Mouse (Mus musculus): Measurements from ENCODE around the gene Rxrg. TPM values are rescaled to one million over a fixed set of nuclear protein-coding genes. Genes with fewer than 3 reads are reported as not detected.

Gene Rxrg
- polyA plus RNA-seq (2012; ENCODE audit: insufficient read depth, insufficient read length, missing spikeins): 26.0 and 34.8 TPM in 2 replicates

DNA sequence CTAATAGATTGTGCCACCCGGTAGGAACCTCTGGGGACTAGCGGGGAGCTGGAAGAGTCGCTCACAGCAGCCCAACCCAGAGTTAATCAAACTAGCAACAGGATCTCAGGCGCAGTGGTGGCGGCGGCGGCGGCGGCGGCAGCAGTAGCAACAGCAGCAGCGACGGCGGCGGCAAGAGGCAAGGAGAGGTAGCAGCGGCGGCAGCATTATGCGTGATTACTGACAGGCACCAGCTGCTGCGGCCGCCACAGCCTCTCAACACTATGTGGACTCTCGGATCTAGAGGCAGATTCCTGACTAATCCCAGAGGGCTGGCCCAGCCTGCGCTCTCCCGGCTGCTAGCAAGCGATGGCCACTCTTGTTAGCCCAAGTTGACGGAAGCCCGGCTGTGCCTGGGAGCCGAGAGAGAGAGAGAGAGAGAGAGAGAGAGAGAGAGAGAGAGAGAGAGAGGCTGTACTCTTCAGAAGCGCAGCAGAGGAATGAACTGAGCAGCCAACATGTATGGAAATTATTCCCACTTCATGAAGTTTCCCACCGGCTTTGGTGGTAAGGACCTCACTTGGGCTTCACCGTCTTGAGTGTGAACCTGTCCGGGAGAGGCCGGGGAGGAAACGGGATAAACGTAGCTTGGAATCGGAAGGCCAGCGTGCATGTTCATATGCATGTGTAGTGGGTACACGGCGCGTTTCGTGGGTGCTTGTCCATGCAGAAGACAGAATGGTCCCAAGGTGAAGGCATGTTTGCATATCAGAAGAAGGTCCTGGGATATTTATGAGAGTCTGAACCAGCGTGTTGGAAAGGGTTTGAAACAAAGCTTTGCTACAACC, at the start of gene Rxrg:
TSS of gene Rxrg (plus strand) at position 130 of the 827 bp plus-strand sequence.
- H3K27ac ChIP-seq (replicated peaks; ENCODE audit: low read depth, low read length): no peak within 1 kb of the TSS
- H3K4me3 ChIP-seq (ENCODE audit: insufficient read depth, low read depth, low read length): peak within 1 kb of the TSS; percentile 48
- H3K4me1 ChIP-seq (ENCODE audit: control insufficient read depth, insufficient read depth, insufficient read length, low read length): no peaks in the 10 kb centered on the region

- H3K27ac ChIP-seq (replicated peaks; ENCODE audit: low read depth, low read length): no peak overlapping the region
- no peaks in the 10 kb centered on the region for H3K4me1 ChIP-seq (ENCODE audit: control insufficient read depth, insufficient read depth, insufficient read length, low read length)
- no peak overlapping the region for H3K4me3 ChIP-seq (ENCODE audit: insufficient read depth, low read depth, low read length)
These were observed 48.9 kb upstream of the Rxrg start for GRCm38 (mm10) chr1:167549324-167549723.

GRCm38 (mm10) chr1:167551601-167552000, 46.6 kb upstream of the Rxrg start:
- Histone ChIP-seq H3K4me1 (ENCODE audit: control insufficient read depth, insufficient read depth, insufficient read length, low read length) (no peaks in the 10 kb centered on the region), H3K4me3 (ENCODE audit: insufficient read depth, low read depth, low read length) (no peak overlapping the region), H3K27ac (replicated peaks; ENCODE audit: low read depth, low read length) (no peak overlapping the region)

- no peak overlapping the region for H3K27ac ChIP-seq (replicated peaks; ENCODE audit: low read depth, low read length)
- H3K4me3 ChIP-seq (ENCODE audit: insufficient read depth, low read depth, low read length): no peak overlapping the region
- no peaks in the 10 kb centered on the region for H3K4me1 ChIP-seq (ENCODE audit: control insufficient read depth, insufficient read depth, insufficient read length, low read length)
These were observed 44.1 kb upstream of the Rxrg start for GRCm38 (mm10) chr1:167553959-167554526.

DNA sequence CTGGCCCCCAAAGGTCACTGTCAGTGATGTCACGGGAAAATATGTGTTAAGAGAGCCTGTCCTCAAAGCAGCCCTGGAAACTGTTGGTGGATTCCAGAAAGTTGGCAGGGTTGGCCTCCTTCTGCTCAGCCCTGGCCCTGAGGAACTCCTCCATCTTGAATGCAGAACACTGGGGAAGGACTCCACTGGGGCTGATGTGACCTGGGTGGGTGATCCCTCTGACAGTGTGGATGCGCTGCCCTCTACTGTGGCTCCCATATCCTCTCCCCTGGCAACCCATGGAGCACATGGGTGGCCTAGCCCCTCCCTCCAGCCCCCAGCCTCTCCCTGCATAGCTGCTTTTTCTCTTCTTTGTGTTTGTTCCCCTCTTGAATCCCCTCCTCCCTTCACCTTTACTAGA, 31.6 kb upstream of the Rxrg start:
- no peak overlapping the region for H3K27ac ChIP-seq (replicated peaks; ENCODE audit: low read depth, low read length)
- H3K4me1 ChIP-seq (ENCODE audit: control insufficient read depth, insufficient read depth, insufficient read length, low read length): no peaks in the 10 kb centered on the region
- H3K4me3 ChIP-seq (ENCODE audit: insufficient read depth, low read depth, low read length): no peak overlapping the region

- Histone ChIP-seq H3K4me1 (ENCODE audit: control insufficient read depth, insufficient read depth, insufficient read length, low read length) (no peaks in the 10 kb centered on the region), H3K4me3 (ENCODE audit: insufficient read depth, low read depth, low read length) (no peak overlapping the region), H3K27ac (replicated peaks; ENCODE audit: low read depth, low read length) (no peak overlapping the region)
These were observed 19.1 kb upstream of the Rxrg start for GRCm38 (mm10) chr1:167579131-167579530.

- Histone ChIP-seq H3K4me1 (ENCODE audit: control insufficient read depth, insufficient read depth, insufficient read length, low read length) (no peaks in the 10 kb centered on the region), H3K27ac (replicated peaks; ENCODE audit: low read depth, low read length) (no peak overlapping the region), H3K4me3 (ENCODE audit: insufficient read depth, low read depth, low read length) (no peak overlapping the region)
These were observed 15.0 kb upstream of the Rxrg start for GRCm38 (mm10) chr1:167583195-167583594.

DNA sequence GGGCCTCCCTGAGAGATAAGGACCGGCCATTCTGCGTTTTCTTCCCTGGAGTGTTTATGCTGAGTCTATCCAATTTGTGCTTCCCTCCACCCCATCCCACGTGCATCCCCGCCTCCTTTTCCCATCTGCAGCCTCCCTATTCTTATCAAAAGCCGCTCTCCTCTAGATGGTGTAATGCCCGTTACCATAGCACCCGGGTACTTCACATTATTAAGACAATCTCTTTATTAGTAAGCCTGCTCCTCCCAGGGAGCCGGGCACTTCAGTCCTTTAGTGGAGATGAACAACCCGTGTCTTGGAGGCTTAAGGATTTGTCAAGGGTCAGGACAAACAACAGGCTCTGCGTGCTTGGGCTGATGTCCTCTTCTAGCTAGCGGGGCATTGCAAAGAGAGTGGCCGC, 14.3 kb upstream of the Rxrg start:
- H3K4me3 ChIP-seq (ENCODE audit: insufficient read depth, low read depth, low read length): no peak overlapping the region
- no peak overlapping the region for H3K27ac ChIP-seq (replicated peaks; ENCODE audit: low read depth, low read length)
- H3K4me1 ChIP-seq (ENCODE audit: control insufficient read depth, insufficient read depth, insufficient read length, low read length): no peaks in the 10 kb centered on the region

DNA sequence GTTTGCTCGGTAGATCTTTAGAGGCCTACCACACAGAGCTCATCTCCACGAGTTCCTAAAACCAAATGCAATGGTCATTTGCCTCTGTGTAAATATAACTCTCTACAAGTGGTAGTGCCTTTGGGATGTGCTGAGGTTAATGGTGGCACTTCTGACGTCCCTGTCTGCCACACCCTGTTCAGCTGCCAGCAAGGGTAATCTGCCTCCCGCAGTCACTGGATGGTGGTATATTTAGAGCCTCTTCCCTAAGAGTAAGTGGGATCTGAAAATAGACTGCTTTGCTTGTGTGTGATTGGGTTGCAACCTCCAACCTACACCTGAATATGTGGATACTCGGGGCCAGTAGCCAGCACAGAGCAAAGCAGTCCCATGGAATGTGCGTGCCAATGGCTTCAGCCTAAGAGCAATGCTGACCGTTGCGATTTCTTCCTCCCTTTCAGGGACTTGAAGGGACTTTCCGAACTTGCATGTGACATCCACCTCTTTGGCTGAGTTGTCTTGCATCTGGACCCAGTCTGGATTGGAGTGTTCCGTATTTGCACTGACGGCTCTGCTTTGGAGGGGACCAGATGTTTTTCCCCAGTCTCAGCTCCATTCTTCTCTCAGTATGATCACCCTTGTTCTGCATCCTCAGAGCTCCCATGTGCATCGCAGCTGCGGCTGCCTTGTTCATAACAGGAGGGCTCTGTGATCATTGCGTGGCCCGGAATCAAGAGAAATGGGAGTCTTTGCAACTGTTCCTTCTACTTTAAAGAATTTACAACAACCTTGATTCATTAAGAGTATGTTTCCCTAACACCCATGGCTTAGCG, 9.2 kb upstream of the Rxrg start:
- Histone ChIP-seq H3K27ac (replicated peaks; ENCODE audit: low read depth, low read length) (no peak overlapping the region), H3K4me3 (ENCODE audit: insufficient read depth, low read depth, low read length) (no peak overlapping the region), H3K4me1 (ENCODE audit: control insufficient read depth, insufficient read depth, insufficient read length, low read length) (no peaks in the 10 kb centered on the region)

DNA sequence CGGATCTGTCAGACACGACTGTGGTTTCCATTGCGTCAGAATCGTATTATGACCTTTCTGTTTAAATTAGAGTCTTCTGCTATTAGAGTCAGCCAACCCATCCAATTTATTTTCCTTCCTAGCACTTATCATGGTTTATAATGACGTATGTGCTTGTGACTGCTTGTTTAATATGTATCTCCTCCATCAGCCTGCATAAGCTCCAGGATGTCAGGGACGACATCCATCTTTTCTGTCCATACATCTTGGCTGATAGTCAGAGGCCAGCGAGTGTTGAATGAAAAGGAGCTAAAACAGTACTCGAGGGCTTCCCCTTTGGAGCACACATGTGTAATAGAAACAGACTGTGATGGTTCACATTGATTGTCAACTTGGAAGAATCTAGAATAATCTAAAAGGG, 6.0 kb upstream of the Rxrg start:
- Histone ChIP-seq H3K4me1 (ENCODE audit: control insufficient read depth, insufficient read depth, insufficient read length, low read length) (no peaks in the 10 kb centered on the region), H3K4me3 (ENCODE audit: insufficient read depth, low read depth, low read length) (no peak overlapping the region), H3K27ac (replicated peaks; ENCODE audit: low read depth, low read length) (no peak overlapping the region)

- H3K4me3 ChIP-seq (ENCODE audit: insufficient read depth, low read depth, low read length): no peak overlapping the region
These were observed 1.1 kb downstream of the Rxrg start for GRCm38 (mm10) chr1:167599211-167599735.

DNA sequence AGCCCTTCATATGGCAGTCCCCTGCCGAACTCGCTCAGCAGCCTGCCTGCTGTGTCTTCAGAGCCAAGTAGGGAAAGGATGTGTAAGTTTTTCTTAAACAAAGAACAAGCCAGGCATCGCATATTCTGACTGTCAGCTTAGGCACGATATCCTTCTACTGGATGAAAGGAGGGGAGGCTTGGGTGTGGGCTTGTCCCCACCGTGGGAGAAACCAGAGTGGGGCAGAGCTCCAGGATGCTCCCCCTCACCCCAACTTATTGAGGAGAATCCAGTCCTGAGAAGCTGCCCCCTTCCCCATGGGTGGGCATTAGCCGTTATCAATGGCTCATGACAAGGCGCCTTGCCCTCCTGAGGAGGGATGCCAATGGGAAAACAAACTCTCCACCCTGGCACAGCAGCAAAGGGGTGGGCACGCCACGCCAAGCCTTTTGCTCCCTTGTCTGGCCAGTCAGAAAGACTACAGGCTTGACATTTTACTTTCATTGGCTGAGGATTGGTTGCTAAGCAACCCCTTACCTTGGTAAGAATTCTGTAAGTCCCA, 10.1 kb downstream of the Rxrg start:
- Histone ChIP-seq H3K4me3 (ENCODE audit: insufficient read depth, low read depth, low read length) (no peak overlapping the region), H3K4me1 (ENCODE audit: control insufficient read depth, insufficient read depth, insufficient read length, low read length) (no peaks in the 10 kb centered on the region), H3K27ac (replicated peaks; ENCODE audit: low read depth, low read length) (no peak overlapping the region)

More at GRCm38 (mm10) chr1:167599211-167599735, 1.1 kb downstream of the Rxrg start:
- no peak overlapping the region for H3K27ac ChIP-seq (replicated peaks; ENCODE audit: low read depth, low read length)
- H3K4me1 ChIP-seq (ENCODE audit: control insufficient read depth, insufficient read depth, insufficient read length, low read length): no peaks in the 10 kb centered on the region

DNA sequence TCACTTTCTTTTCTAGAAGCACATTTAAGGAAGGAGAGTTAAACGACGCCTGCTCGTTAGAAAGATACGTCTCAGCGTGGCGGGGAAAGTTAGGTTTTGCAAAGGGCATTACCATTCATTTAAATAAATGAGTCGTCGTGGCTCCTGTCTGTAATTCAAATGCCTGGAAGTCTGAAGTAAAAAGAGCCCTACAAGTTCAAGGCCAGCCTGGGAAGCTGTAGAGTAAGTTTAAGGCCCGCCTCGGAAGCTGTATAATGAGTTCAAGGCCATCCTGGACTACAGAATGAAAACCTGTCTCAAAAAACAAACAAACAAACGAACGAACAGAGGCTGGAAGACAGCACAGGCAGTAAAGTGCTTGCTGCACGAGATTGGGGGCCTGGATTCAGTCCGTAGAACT, 18.9 kb downstream of the Rxrg start:
- no peak overlapping the region for H3K27ac ChIP-seq (replicated peaks; ENCODE audit: low read depth, low read length)
- H3K4me1 ChIP-seq (ENCODE audit: control insufficient read depth, insufficient read depth, insufficient read length, low read length): peaks cover 6% of the 10 kb centered on the region; the same call in 1 of the 2 replicates
- no peak overlapping the region for H3K4me3 ChIP-seq (ENCODE audit: insufficient read depth, low read depth, low read length)

DNA sequence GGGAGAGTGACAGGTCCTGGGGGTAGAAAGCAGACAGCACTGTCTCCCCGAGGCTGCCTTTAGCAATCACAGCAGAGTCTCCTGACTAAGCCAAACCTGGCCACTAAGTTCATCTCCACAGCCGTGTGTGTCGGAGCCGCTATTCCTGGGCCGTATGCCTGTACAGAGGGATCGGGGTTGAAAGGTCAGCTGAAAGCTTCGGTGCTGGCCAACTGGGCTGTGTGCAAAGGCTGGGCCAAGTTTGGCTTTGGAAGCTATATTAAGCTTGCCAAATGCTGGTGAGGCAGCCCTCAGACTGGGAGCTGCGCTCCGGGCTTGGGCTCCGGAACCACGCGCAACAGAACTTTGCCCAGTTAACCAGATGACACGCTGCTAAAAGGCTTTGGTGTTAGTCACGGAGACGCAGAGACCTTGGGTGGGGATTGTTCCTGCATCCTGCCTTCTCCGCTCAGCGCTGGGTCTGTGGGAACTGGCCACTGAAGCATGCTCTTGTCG, 19.9 kb downstream of the Rxrg start:
- Histone ChIP-seq H3K27ac (replicated peaks; ENCODE audit: low read depth, low read length) (peak overlapping the region; percentile 92), H3K4me1 (ENCODE audit: control insufficient read depth, insufficient read depth, insufficient read length, low read length) (peaks cover 6% of the 10 kb centered on the region; the same call in 1 of the 2 replicates), H3K4me3 (ENCODE audit: insufficient read depth, low read depth, low read length) (peak overlapping the region; percentile 78)

Data from brown adipose tissue, adult 24 weeks (tissue).